Mouse (Mus musculus) midbrain, embryonic 11.5 days (tissue): ENCODE measurements at regions not wholly inside any gene's neighbourhood (a gene's known extent, or its start where the extent isn't known, plus 50 kb on each side); places are given as distances from the start of the nearest gene placed in this dataset.

ENCODE experiments used
- ATAC-seq: fragments of 200-750 bp; cut with Nextera tagmentation; 2 replicates; pipeline ENCODE4 v1.8.0; 2017; ENCODE audit warnings: moderate TSS enrichment, moderate library complexity; ENCODE audit not compliant: low FRiP score
- DNase-seq: peaks from one replicate; pipeline ENCODE4 v3.0.0; 2015; ENCODE audit warnings: low spot score; ENCODE audit errors: missing footprints
- H3K27ac ChIP-seq: fragments of 300-500 bp; sonication (generic); 2 replicates; pipeline ENCODE4 v1.5.1; 2014; ENCODE audit warnings: low read depth, low read length
- H3K27me3 ChIP-seq: fragments of 300-500 bp; sonication (generic); 2 replicates; pipeline ENCODE4 v1.6.1; 2014; ENCODE audit warnings: mild to moderate bottlenecking, low read length, moderate library complexity, mixed read lengths; ENCODE audit not compliant: control insufficient read depth, insufficient read depth
- H3K36me3 ChIP-seq: fragments of 300-500 bp; sonication (generic); 2 replicates; pipeline ENCODE4 v1.6.1; 2014; ENCODE audit warnings: mild to moderate bottlenecking, low read length, moderate library complexity, mixed read lengths; ENCODE audit not compliant: control insufficient read depth, insufficient read depth
- H3K4me1 ChIP-seq: fragments of 300-500 bp; sonication (generic); 2 replicates; pipeline ENCODE4 v1.6.1; 2014; ENCODE audit warnings: low read length; ENCODE audit not compliant: control insufficient read depth, insufficient read depth
- H3K4me2 ChIP-seq: fragments of 300-500 bp; sonication (generic); 2 replicates; pipeline ENCODE4 v1.6.1; 2014; ENCODE audit warnings: mild to moderate bottlenecking, moderate library complexity
- H3K4me3 ChIP-seq: fragments of 300-500 bp; sonication (generic); 2 replicates; pipeline ENCODE4 v1.5.1; 2014; ENCODE audit warnings: low read depth, low read length
- H3K9ac ChIP-seq: fragments of 300-500 bp; sonication (generic); 2 replicates; pipeline ENCODE4 v1.6.1; 2014; ENCODE audit warnings: low read length
- H3K9me3 ChIP-seq: fragments of 300-500 bp; sonication (generic); 2 replicates; pipeline ENCODE4 v1.6.1; 2016; ENCODE audit warnings: low read length; ENCODE audit not compliant: control insufficient read depth
- WGBS: fragments of 180-500 bp; shearing (Covaris S2); extraction: QIAGEN DNeasy Blood & Tissue Kit; methylation state at CpG from one replicate; pipeline ENCODE4 v1.1.7; 2014; 5-methylcytosine and 5-hydroxymethylcytosine counted together

- 69% methylated on average over 14 of the region's 14 CpGs for WGBS
- ATAC-seq (no peak), DNase-seq (peak; percentile 84)
- Histone ChIP-seq H3K36me3 (no peaks in the 10 kb centered on the region), H3K9ac (no peak overlapping the region), H3K4me1 (peaks cover 7% of the 10 kb centered on the region), H3K27me3 (peaks cover 8% of the 10 kb centered on the region; the same call in 1 of the 2 replicates), H3K4me2 (no peak overlapping the region), H3K27ac (no peak overlapping the region), H3K4me3 (no peak overlapping the region), H3K9me3 (no peaks in the 10 kb centered on the region)
These were observed 98.8 kb upstream of the Oxgr1 start for GRCm38 (mm10) chr14:120140791-120141747.

- Histone ChIP-seq H3K4me1 (peaks cover 7% of the 10 kb centered on the region), H3K9ac (no peak overlapping the region), H3K4me3 (no peak overlapping the region), H3K4me2 (no peak overlapping the region), H3K36me3 (no peaks in the 10 kb centered on the region), H3K27me3 (peaks cover 8% of the 10 kb centered on the region; the same call in 1 of the 2 replicates), H3K27ac (no peak overlapping the region), H3K9me3 (no peaks in the 10 kb centered on the region)
- 14% methylated on average over 4 of the region's 4 CpGs for WGBS
- DNase-seq (peak; percentile 87), ATAC-seq (peak; percentile 80)
These were observed 100.0 kb upstream of the Oxgr1 start for GRCm38 (mm10) chr14:120142281-120142680.

GRCm38 (mm10) chr14:120144451-120144850 lies 102.2 kb upstream of the Oxgr1 start:
- peaks cover 7% of the 10 kb centered on the region for H3K4me1 ChIP-seq
- no peaks in the 10 kb centered on the region for H3K36me3 ChIP-seq
- peak; percentile 53 for DNase-seq
- H3K27ac ChIP-seq, result no peak overlapping the region
- no peak overlapping the region for H3K4me2 ChIP-seq
- no peak for ATAC-seq
- no peaks in the 10 kb centered on the region for H3K9me3 ChIP-seq
- WGBS, result 91% methylated on average over 6 of the region's 6 CpGs
- H3K9ac ChIP-seq, result no peak overlapping the region
- H3K4me3 ChIP-seq, result no peak overlapping the region
- peaks cover 8% of the 10 kb centered on the region; the same call in 1 of the 2 replicates for H3K27me3 ChIP-seq

- 87% methylated on average over 11 of the region's 11 CpGs for WGBS
- Histone ChIP-seq H3K4me2 (no peak overlapping the region), H3K4me3 (no peak overlapping the region), H3K9me3 (no peaks in the 10 kb centered on the region), H3K36me3 (no peaks in the 10 kb centered on the region), H3K9ac (no peak overlapping the region), H3K27ac (no peak overlapping the region), H3K27me3 (peaks cover 5% of the 10 kb centered on the region; the same call in 1 of the 2 replicates), H3K4me1 (peaks cover 5% of the 10 kb centered on the region; the same call in 1 of the 2 replicates)
- no peak for ATAC-seq
- no peak for DNase-seq
These were observed 104.1 kb upstream of the Oxgr1 start for GRCm38 (mm10) chr14:120146312-120146711.

DNA sequence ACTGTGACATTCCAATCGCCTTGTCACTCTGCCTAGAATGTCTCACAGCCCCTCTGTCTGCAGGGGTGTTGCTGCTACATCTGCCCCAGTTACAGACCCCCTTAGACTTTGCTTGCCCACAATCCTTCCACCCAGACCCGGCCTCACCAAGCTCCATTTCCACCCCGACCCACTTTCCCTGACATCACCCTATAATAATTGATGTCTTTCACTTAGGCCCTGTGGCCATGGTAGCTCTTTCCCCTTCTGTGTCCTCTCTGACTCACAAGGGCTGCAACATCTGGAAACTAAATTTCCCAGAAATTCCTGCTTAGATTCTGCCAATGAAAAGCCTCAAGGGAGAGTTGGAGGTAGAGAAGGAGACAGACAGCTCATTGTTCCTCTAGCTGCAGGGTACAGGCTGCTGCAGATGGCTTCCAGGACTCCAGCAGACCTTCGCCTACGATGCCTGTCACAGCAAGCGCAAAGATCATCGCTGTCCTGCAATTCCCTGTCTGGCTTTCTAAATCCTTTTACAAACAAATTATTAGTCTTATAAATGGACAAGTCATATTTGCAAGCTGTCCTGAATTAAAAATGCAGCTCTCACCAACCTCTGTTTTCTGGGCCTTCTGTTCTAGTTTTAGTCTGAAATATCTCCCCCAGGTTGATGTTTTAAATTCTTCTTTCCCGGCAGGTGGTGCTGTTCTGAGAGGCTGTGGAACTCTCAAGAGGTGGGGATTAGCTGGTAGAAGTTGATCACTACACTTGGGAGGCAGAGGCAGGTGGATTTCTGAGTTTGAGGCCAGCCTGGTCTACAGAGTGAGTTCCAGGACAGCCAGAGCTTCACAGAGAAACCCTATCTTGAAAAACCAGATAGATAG lies 104.9 kb upstream of the Oxgr1 start:
- Histone ChIP-seq H3K36me3 (no peaks in the 10 kb centered on the region), H3K4me2 (no peak overlapping the region), H3K9me3 (no peaks in the 10 kb centered on the region), H3K9ac (no peak overlapping the region), H3K4me1 (no peaks in the 10 kb centered on the region), H3K27ac (no peak overlapping the region), H3K27me3 (peaks cover 5% of the 10 kb centered on the region; the same call in 1 of the 2 replicates), H3K4me3 (no peak overlapping the region)
- ATAC-seq (no peak), DNase-seq (no peak)
- 77% methylated on average over 8 of the region's 8 CpGs for WGBS

GRCm38 (mm10) chr14:120148803-120149202 lies 106.6 kb upstream of the Oxgr1 start:
- Histone ChIP-seq H3K27me3 (peaks cover 2% of the 10 kb centered on the region; the same call in 1 of the 2 replicates), H3K9me3 (no peaks in the 10 kb centered on the region), H3K36me3 (no peaks in the 10 kb centered on the region), H3K4me3 (no peak overlapping the region), H3K27ac (no peak overlapping the region), H3K4me2 (no peak overlapping the region), H3K4me1 (no peaks in the 10 kb centered on the region), H3K9ac (no peak overlapping the region)
- 85% methylated on average over 11 of the region's 11 CpGs for WGBS
- ATAC-seq (no peak), DNase-seq (no peak)

GRCm38 (mm10) chr14:120149341-120149741 lies 107.1 kb upstream of the Oxgr1 start:
- H3K4me3 ChIP-seq, result no peak overlapping the region
- peaks cover 2% of the 10 kb centered on the region for H3K27me3 ChIP-seq
- no peaks in the 10 kb centered on the region for H3K36me3 ChIP-seq
- WGBS, result 91% methylated on average over 11 of the region's 11 CpGs
- no peak for DNase-seq
- ATAC-seq, result no peak
- no peak overlapping the region for H3K27ac ChIP-seq
- H3K9ac ChIP-seq, result no peak overlapping the region
- H3K4me1 ChIP-seq, result 0 out of 2 replicates have a peak, but pooled peaks cover under 1% of the 10 kb centered on the region
- H3K9me3 ChIP-seq, result no peaks in the 10 kb centered on the region
- no peak overlapping the region for H3K4me2 ChIP-seq

GRCm38 (mm10) chr14:120150589-120150988 lies 108.4 kb upstream of the Oxgr1 start:
- H3K4me1 ChIP-seq, result peaks cover 8% of the 10 kb centered on the region
- H3K4me2 ChIP-seq, result no peak overlapping the region
- H3K9ac ChIP-seq, result no peak overlapping the region
- DNase-seq, result no peak
- WGBS, result 85% methylated on average over 1 of the region's 1 CpGs
- peaks cover under 1% of the 10 kb centered on the region for H3K27me3 ChIP-seq
- H3K9me3 ChIP-seq, result no peaks in the 10 kb centered on the region
- H3K27ac ChIP-seq, result no peak overlapping the region
- ATAC-seq, result no peak
- H3K36me3 ChIP-seq, result no peaks in the 10 kb centered on the region
- H3K4me3 ChIP-seq, result no peak overlapping the region
